Mouse (Mus musculus): ENCODE data around the gene Tjp2.

- TF ChIP-seq CTCF (IDR thresholded peaks at IDR 0.05; ENCODE audit: extremely low read depth, insufficient read depth, insufficient read length, insufficient replicate concordance), result no peak
- TF ChIP-seq POLR2A (IDR thresholded peaks at IDR 0.05; ENCODE audit: low read depth, low read length), result no peak
Measured at GRCm38 (mm10) chr19:24056880-24057279, 167.9 kb downstream of the Tjp2 start.

All from spleen, adult 2 months (tissue).